Mouse (Mus musculus): ENCODE measurements around the gene Ephb3. TPM values are rescaled to one million over a fixed set of nuclear protein-coding genes. Genes with fewer than 3 reads are reported as not detected.
A peak's percentile ranks its signal among the peaks of the same experiment; 100 is the strongest.

Ephb3 gene
- polyA plus RNA-seq, 1 experiment from 2014 or later = 14.0 TPM

DNA sequence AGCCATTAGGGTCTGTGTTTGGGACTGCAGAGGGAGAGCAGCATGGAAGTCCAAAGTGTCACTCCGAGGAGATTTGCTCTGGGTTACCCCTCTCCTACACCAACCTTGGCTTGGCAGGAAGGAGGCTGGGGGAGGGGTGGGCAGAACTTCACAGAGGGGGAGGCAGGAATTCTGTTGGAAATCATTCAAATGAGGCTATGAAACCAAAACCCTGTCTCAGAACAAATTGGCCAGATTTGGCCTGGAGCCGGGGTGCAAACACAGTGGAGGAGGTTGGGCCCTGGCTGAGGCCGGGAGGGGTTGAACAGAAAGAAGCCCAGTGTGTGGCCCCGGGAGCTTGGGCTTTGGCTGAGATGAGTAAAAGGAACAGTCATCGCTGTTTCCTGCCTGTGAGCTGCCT lies 34.2 kb downstream of the Ephb3 start:
- WGBS = 9% methylated on average over 5 of the region's 5 CpGs
- H3K36me3 ChIP-seq (replicated peaks) = no peaks in the 10 kb centered on the region

GRCm38 (mm10) chr16:21240547-21240946 lies 36.0 kb downstream of the Ephb3 start:
- H3K9me3 ChIP-seq = no peaks in the 10 kb centered on the region
- H3K9ac ChIP-seq = no peak overlapping the region
- no peaks in the 10 kb centered on the region for H3K27me3 ChIP-seq (replicated peaks)
- no peak for ATAC-seq (replicated peaks)
- peaks cover 17% of the 10 kb centered on the region for H3K4me1 ChIP-seq
- no peak overlapping the region for H3K4me3 ChIP-seq
- no peak overlapping the region for H3K4me2 ChIP-seq
- 68% methylated on average over 3 of the region's 3 CpGs for WGBS
- no peak overlapping the region for H3K27ac ChIP-seq
- no peaks in the 10 kb centered on the region for H3K36me3 ChIP-seq (replicated peaks)

More for the DNA sequence above, 34.2 kb downstream of the Ephb3 start:
- no peak overlapping the region for H3K4me2 ChIP-seq
- peak; percentile 13 for ATAC-seq (replicated peaks)
- no peak overlapping the region for H3K9ac ChIP-seq
- no peak overlapping the region for H3K27ac ChIP-seq
- H3K4me1 ChIP-seq = peaks cover 15% of the 10 kb centered on the region
- H3K4me3 ChIP-seq = no peak overlapping the region
- no peaks in the 10 kb centered on the region for H3K27me3 ChIP-seq (replicated peaks)
- no peaks in the 10 kb centered on the region for H3K9me3 ChIP-seq

DNA sequence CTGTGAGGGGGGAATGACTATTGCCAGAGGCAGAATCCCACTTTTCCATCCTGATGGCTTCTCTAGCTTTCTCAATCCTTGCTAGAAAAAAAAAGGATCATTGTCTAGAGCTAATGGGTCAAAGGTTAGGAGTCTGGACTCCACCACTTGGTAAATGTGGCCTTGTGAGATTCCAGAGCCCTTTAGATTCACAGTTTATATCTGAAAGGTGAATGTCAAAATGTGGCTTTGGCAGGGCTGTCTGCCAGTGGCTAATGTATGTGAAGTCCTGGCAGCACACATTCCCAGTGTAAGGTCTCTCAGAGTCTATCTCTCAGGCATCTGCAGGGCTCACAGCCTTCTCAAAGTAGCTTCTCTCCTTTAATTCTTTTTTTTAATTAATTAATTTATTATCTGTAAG lies 36.5 kb downstream of the Ephb3 start:
- Histone ChIP-seq H3K27ac (no peak overlapping the region), H3K27me3 (replicated peaks) (no peaks in the 10 kb centered on the region), H3K4me1 (peaks cover 22% of the 10 kb centered on the region), H3K9me3 (no peaks in the 10 kb centered on the region), H3K9ac (no peak overlapping the region), H3K4me2 (no peak overlapping the region), H3K4me3 (no peak overlapping the region), H3K36me3 (replicated peaks) (no peaks in the 10 kb centered on the region)
- no peak for ATAC-seq (replicated peaks)

DNA sequence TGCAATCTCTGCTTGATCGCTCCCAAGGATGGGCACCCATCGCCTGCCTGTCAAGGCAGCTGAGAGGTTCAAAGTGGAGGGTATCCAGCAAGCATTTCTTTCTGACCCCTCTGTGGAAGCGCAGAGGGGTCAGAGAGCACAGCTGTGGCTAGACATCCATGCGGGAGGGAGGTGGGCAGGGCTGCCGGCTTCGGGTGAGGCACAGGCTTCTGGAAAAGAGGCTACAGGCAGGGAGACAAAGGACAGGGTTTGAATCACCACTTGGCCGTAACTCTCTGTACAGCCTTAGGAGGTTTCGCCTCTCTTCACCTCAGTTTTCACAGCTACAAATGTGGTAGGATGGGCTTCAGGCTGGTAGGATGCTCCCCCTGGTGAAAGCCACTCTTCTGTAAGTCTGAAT lies 38.4 kb downstream of the Ephb3 start:
- no peaks in the 10 kb centered on the region for H3K9me3 ChIP-seq
- H3K36me3 ChIP-seq (replicated peaks) = no peaks in the 10 kb centered on the region
- no peak overlapping the region for H3K4me3 ChIP-seq
- no peak overlapping the region for H3K4me2 ChIP-seq
- H3K27ac ChIP-seq = no peak overlapping the region
- peaks cover 33% of the 10 kb centered on the region for H3K4me1 ChIP-seq
- H3K9ac ChIP-seq = no peak overlapping the region
- WGBS = 32% methylated on average over 8 of the region's 8 CpGs
- H3K27me3 ChIP-seq (replicated peaks) = peaks cover 15% of the 10 kb centered on the region; the same call in 1 of the 2 replicates
- no peak for ATAC-seq (replicated peaks)

DNA sequence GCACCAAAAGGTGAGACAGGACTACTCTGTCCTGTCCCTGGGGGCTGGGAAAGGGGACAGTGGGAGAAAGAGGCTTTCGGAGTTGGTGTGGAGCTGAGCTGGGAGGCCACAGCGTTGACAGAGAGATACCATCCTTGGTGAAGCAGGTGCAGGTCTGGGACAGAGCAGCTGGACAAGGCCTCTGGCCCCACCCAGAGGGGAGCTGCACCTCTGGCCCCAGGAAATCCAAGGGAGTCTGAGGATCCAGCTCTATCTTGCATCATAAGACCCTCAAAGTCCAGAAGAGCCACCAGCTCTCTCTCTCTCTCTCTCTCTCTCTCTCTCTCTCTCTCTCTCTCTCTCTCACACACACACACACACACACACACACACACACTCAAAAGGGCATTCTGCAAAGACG lies 40.2 kb downstream of the Ephb3 start:
- no peak overlapping the region for H3K4me2 ChIP-seq
- peaks cover 29% of the 10 kb centered on the region for H3K27me3 ChIP-seq (replicated peaks)
- H3K4me1 ChIP-seq = peaks cover 30% of the 10 kb centered on the region
- WGBS = 52% methylated on average over 3 of the region's 3 CpGs
- no peak overlapping the region for H3K9ac ChIP-seq
- no peak overlapping the region for H3K27ac ChIP-seq
- no peaks in the 10 kb centered on the region for H3K36me3 ChIP-seq (replicated peaks)
- no peaks in the 10 kb centered on the region for H3K9me3 ChIP-seq
- no peak overlapping the region for H3K4me3 ChIP-seq
- ATAC-seq (replicated peaks) = no peak

DNA sequence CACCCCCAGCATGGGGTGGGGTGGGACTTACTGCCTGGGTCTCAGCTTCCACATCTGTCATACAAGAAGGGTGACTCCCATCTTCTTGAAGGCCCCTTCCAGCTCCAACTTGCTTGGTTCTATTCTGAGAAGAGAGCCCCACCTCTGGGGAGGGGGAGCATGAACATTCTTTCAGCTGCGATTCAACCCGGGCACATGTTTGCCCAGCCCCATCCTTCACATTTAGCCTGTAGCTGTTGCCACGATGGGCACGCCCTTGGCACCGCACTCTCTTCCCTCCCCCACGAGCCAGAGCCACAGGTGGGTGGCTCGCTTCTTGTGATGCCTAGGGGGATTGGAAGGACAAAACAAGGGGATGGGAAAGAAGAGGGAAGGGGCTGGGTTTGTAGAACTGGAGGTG lies 40.8 kb downstream of the Ephb3 start:
- H3K4me2 ChIP-seq = no peak overlapping the region; the same call in 1 of the 2 replicates
- 15% methylated on average over 7 of the region's 7 CpGs for WGBS
- H3K27ac ChIP-seq = no peak overlapping the region
- no peak for ATAC-seq (replicated peaks)
- H3K9ac ChIP-seq = no peak overlapping the region
- peaks cover 34% of the 10 kb centered on the region for H3K27me3 ChIP-seq (replicated peaks)
- H3K4me1 ChIP-seq = peaks cover 30% of the 10 kb centered on the region
- no peaks in the 10 kb centered on the region for H3K36me3 ChIP-seq (replicated peaks)
- H3K4me3 ChIP-seq = no peak overlapping the region
- no peaks in the 10 kb centered on the region for H3K9me3 ChIP-seq

DNA sequence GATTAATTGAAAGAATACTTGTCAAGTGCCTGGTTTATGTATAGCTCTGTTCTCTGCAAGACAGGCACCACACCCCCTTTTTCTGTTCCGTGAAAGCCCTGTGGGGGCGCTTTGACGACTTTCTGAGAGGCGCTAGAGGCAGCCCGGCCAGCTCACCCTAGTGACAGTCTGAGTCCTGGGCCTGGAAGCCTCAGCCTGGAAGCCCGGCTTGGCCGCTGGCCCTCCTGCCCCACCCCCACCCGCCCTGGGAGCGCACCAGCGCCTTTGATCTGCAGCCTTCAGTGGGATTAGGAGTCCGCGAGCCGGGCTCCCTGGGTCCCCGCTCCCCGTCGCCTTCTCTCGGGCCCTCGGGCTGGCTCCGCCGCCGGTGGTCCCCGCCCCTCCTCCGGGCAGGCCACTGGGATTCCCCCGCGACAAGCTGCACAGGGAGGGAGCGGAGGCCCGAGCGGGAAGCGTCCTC lies 41.4 kb downstream of the Ephb3 start:
- Histone ChIP-seq H3K9ac (peak overlapping the region; percentile 26), H3K27ac (no peak overlapping the region), H3K27me3 (replicated peaks) (peaks cover 38% of the 10 kb centered on the region), H3K36me3 (replicated peaks) (no peaks in the 10 kb centered on the region), H3K4me2 (peak overlapping the region; percentile 74), H3K9me3 (no peaks in the 10 kb centered on the region), H3K4me1 (peaks cover 30% of the 10 kb centered on the region), H3K4me3 (peak overlapping the region; percentile 40)
- WGBS = 0% methylated on average over 26 of the region's 29 CpGs
- ATAC-seq (replicated peaks) = peak; percentile 84

GRCm38 (mm10) chr16:21246391-21247036 lies 42.0 kb downstream of the Ephb3 start:
- peak overlapping the region; percentile 40 for H3K4me3 ChIP-seq
- H3K36me3 ChIP-seq (replicated peaks) = no peaks in the 10 kb centered on the region
- no peaks in the 10 kb centered on the region for H3K9me3 ChIP-seq
- peak overlapping the region; percentile 26 for H3K9ac ChIP-seq
- H3K4me2 ChIP-seq = peak overlapping the region; percentile 74
- ATAC-seq (replicated peaks) = peak; percentile 62
- peaks cover 38% of the 10 kb centered on the region for H3K27me3 ChIP-seq (replicated peaks)
- WGBS = under 1% methylated on average over 32 of the region's 33 CpGs
- H3K4me1 ChIP-seq = peaks cover 30% of the 10 kb centered on the region
- 0 out of 2 replicates have a peak overlapping the region, but pooled peaks have one; percentile 0 for H3K27ac ChIP-seq

DNA sequence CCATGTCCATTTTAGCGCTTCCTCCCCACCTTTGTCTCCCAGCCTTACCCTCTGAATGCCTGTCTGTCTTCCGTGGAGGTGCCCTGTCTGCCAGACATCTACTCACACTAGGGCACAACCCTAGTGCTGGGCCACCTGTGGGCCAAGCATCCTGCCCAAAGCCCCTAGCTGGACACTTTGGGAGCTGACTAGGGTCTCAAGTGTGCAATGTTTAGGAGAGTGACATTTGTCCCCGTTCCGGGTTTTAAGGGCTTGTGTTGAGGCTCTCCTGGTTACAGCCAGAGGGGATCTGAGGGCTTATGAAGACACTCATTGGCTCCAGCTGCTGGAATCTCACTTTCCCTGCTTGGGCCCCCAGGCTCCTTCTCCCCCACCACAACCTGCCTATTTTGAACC lies 42.5 kb downstream of the Ephb3 start:
- H3K36me3 ChIP-seq (replicated peaks) = no peaks in the 10 kb centered on the region
- peaks cover 30% of the 10 kb centered on the region for H3K4me1 ChIP-seq
- peak overlapping the region; percentile 74 for H3K4me2 ChIP-seq
- peak overlapping the region; percentile 40 for H3K4me3 ChIP-seq
- 0 out of 2 replicates have a peak overlapping the region, but pooled peaks have one; percentile 26 for H3K9ac ChIP-seq
- ATAC-seq (replicated peaks) = 0 out of 2 replicates have a peak, but pooled peaks have one; percentile 4
- H3K27me3 ChIP-seq (replicated peaks) = peaks cover 38% of the 10 kb centered on the region
- WGBS = 3% methylated on average over 4 of the region's 4 CpGs
- H3K9me3 ChIP-seq = no peaks in the 10 kb centered on the region
- 0 out of 2 replicates have a peak overlapping the region, but pooled peaks have one; percentile 0 for H3K27ac ChIP-seq

DNA sequence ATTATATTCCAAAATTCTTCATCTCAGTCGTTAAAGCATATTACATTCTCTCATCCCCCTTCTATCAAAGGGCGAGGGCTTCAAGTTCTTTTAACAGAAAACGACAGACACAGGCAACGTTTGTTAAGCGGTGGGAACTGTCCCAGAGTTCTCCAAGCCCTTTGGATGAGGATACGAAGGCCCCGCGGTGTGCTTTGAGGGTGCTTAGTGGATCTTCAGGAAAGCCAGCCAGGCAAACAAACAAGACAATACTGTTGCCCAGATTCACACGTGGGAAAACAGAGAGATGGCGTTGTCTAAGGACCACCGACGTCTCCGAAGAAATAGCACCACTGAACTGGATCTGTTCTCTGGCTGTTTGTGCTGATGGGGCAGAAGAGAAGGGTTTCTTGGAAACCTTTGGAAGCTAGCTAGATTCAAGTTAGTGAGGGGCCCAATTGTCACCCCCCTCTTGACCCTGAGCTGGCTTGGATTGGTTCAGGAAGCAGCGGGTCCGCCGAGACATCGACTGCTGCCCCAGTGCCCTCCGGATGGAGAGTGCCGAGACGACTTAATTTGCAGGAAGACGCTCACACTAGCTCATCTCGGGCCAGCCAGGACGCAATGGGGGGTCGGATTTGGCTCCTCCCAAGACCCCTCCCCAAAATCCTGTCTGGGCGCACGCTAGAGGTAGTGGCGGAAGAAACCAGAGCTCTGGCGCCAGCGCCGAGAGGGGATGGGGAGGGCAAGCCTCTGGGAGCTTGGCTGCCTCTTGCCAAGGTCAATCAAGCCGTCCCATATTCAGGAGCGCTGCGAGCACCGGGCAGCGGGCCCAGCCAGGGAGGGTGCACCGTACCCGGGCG lies 43.5 kb downstream of the Ephb3 start:
- no peaks in the 10 kb centered on the region for H3K36me3 ChIP-seq (replicated peaks)
- H3K9me3 ChIP-seq = no peaks in the 10 kb centered on the region
- ATAC-seq (replicated peaks) = peak; percentile 32; the same call in 1 of the 2 replicates
- H3K4me3 ChIP-seq = peak overlapping the region; percentile 33
- H3K4me2 ChIP-seq = peak overlapping the region; percentile 66
- 5% methylated on average over 38 of the region's 38 CpGs for WGBS
- H3K27ac ChIP-seq = no peak overlapping the region
- no peak overlapping the region for H3K9ac ChIP-seq
- H3K4me1 ChIP-seq = peaks cover 30% of the 10 kb centered on the region
- peaks cover 38% of the 10 kb centered on the region for H3K27me3 ChIP-seq (replicated peaks)

DNA sequence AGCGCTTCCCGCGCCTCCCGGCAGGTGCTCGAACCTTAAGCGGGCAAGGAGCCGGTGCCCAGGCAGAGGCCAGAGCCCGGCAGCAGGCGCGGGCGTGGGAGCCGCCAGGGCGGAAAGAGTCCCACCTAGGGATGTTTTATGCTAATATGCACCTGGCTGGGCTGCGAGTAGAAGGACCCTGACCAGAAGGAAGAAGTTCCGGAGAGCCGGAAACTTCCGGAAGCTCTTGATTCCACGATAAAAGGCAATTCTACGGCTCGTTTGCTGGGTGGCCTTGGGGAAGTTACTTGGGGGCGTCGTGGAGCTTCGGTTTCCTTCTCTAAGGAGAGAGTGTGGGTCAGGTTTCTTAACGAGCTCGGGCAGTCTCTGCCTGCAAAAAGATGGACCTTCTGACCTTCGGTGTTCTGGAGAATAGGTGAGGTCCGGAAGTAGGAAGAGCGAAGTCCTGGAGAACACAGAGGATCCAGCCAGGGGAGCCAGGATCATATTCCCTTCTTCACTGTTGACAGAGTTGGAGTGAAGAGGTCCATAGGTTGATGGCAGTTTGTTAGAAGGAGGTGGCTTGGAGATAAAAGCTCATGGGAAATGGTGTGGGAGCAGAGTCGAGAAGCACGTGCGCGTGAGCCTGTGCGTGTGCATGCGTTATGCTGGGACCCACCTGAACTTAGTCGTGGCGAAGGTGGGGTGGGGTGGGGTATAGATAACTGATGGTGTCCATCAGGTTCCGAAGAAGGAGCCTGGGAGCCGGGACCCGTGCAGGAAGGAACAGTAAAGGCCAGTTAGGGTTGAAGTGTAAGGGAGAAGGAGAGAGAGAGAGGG lies 44.4 kb downstream of the Ephb3 start:
- Histone ChIP-seq H3K4me1 (peaks cover 30% of the 10 kb centered on the region), H3K9me3 (no peaks in the 10 kb centered on the region), H3K9ac (no peak overlapping the region), H3K4me2 (peak overlapping the region; percentile 66), H3K27me3 (replicated peaks) (peaks cover 38% of the 10 kb centered on the region), H3K36me3 (replicated peaks) (no peaks in the 10 kb centered on the region), H3K27ac (no peak overlapping the region), H3K4me3 (peak overlapping the region; percentile 33)
- no peak for ATAC-seq (replicated peaks)
- 7% methylated on average over 39 of the region's 39 CpGs for WGBS

All from midbrain, embryonic 15.5 days (tissue).